Mouse (Mus musculus): ENCODE results near the gene Lamtor1.

The Lamtor1 gene

DNA sequence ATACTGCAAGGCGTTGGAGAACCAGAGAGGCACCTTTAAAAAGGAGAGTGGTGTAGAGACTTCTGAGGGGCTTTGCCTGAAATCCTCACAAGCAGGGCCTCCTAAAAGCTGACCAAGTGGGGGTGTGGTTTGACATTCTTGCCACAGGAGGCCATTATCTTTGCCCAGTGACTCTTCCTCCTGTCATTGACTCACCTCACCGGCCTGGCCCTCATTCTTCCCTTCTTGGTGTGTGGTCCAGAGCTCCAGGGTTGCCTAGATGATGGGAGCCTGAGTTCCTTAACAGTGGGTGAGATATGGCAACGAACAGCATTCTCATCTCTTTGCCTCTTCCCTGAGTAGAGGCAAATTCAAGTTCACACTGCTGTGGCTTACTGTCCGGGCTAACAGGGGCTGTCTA, 50.2 kb downstream of the Lamtor1 start:
- DNase-seq (ENCODE audit: low spot score in 2 of 2): no peak

DNA sequence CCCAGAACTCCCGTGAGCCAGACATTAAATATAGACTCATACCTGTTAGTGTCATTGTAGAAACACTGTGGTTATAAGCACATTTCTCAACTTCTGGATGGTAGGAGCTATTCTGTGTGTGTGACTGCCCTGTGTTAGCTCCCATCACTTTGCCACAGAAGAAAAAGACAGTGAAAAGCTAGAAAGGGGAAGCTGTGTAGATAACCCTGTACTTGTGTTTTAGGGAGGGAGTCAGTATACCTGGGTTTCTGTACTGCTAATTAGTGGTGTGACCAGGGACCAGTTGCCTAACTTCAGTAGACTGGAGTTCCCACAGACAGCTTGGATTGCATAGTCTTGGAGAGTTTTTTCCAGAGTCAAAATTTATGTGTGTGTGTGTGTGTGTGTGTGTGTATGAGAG, 50.8 kb downstream of the Lamtor1 start:
- DNase-seq (ENCODE audit: low spot score in 2 of 2): no peak

DNA sequence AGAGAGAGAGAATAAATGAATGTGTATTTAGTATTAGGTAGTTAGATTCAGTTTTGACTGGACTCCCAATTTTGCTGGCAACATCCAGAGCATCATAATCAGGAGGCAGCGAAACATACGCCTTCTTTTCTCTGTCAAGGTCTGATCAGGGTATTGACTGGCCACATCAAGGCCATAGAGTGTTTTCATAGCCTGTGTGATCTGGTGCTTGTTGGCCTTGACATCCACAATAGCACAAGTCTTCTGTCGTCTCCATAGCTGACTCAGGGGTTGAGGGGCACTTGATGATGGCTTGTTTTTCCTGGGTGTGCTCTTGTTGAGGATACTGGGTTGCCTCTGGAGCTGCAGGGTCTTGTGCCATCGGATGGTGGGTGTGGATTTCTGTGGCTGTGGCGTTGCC, 51.2 kb downstream of the Lamtor1 start:
- no peak for DNase-seq (ENCODE audit: low spot score in 2 of 2)

DNA sequence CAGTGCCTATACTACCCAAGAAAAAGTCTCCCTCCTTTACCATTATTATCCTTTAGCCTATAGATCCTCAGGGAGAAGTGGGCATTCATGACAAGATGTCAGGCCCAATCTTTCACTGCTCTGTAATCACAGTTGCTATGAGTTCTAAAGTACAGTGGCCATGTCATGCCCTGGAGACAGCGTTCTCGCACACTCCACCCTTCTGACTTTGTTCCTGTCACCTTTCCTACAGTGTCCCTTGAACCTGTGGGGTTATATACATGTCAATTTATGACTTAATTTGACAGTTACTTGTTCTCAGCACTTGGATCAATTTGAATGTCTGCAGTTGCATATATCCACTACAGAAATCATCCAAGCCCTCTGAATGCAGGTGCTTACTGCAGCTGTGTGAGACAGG, 57.1 kb downstream of the Lamtor1 start:
- no peak for DNase-seq (ENCODE audit: low spot score in 2 of 2)

DNA sequence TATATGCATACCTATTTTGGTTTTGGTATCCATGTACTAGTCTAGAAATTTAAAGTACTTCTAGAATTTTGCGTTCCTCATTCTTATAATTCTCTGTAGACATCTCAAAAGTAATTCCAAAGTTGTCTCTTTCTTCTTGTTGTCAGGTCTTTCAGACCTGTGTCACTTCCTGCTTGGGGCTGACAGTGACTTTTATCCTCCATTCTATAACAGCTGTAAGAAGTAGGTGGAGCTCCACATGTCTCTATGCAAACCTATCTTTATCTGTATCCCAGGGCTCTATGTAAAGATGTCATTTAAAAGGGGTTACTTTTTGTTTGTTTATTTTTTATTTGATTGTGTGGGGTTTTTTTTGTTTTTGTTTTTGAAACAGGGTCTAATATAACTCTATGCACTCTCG, 57.9 kb downstream of the Lamtor1 start:
- DNase-seq (ENCODE audit: low spot score in 2 of 2): no peak

DNA sequence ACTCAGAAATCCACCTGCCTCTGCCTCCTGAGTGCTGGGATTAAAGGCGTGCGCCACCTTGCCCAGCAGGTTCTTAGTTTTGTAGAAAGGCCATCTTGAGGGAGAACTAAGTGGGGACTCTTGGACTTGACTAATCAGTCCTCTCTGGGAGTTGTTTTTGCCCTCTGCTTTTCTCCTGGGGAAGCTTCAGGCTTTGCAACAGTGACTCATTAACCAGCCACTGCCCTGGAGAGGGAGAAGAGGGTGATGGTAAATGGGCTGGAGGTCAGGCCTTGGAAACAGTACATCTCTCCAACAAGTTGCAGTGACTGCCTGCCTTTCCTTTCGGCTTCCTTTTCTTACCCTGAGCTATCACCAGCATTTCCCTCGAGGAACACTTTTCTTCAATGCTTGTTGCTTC, 58.8 kb downstream of the Lamtor1 start:
- DNase-seq (ENCODE audit: low spot score in 2 of 2): no peak

DNA sequence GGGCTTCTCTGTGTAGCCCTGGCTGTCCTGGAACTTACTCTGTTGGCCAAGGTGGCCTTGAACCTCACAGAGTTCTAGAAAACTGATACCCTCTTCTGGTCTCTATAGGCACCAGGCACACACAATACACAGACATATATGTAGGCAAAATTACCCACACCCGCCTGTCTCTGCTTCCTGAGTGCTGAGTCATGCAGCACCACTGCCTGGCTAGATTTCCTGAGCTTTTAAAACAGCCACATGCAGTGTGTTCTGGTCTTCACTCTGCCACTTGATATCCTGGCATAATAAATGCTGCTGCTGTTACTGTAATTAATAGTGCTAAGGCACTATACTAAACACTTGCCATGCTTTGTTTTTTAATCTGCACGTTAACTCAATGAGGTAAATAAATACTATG, 59.9 kb downstream of the Lamtor1 start:
- no peak for DNase-seq (ENCODE audit: low spot score in 2 of 2)

DNA sequence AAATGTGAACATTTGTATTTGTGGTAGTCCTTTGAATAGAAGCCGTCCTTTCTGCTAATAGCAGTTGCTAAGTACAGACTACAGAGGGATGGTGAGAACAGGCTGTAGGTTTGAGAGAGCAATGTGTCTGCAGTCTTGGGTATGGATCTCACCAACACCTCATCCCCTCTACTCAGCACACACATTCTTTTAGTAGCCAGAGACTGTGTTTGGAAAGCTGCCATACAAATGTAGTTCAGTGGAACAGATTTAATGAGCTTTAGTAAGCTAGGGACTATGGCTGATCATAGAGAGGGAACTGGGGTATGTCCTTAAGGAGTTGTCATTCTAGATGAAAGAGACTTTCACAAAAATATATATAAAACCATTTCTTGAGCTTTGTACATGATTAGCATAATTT, 61.6 kb downstream of the Lamtor1 start:
- peak in 1 of 2 experiments; percentile 12 for DNase-seq (ENCODE audit: low spot score in 2 of 2)

DNA sequence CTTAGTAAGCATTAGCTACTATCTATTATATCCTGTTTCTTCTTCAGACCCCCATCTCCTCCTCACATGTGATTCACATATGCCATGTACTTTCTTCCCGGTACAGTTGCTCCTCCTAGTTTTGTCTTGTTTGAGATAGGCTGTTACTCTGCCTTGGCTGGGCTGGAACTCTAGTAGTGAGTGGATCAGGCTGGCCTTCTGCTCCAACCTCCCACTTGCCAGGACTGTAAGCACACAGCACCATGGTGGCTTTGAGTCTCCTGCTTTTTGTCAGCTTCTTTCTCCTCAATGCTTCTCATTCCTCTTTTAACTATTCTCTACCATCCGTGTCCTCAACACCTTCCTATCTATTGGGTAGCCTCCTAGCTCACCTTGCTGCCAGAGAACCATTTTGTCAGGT, 63.0 kb downstream of the Lamtor1 start:
- DNase-seq (ENCODE audit: low spot score in 2 of 2): no peak

DNA sequence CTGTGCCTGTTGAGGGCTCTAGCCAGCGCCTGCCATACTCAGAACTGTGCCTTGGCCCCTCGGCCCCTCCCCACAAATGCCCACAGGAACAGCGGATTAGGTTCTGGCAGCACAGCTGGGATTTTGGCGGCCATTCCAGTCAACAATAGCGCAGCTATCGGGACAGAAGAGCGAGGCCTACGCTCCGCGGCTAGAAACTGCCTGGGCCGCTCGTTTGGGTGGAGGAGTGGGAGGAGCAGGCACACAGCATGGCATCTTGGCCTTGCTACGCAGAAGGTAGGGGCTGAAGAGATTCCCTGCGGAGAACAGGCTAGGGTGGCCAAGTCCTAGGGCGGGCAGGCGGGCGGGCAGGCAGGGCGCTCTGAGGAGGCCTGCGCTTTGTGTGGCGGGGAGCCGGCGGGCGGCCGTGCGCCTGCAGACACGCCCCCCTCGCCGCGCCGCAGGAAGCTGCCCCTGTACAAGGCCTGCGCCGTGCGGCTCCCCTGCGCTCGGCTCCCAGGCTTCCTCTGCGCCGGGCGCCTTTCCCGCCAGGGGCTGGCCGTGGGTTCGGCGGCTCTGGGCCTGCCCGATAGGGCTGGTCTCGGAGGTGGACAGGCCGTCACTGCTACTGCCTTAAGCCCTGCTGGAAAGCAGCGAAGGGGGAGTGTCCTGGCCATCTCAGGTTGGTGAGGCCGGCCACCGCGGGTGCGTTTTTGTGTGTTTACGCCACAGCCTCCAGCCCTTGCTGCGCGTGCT, 64.2 kb downstream of the Lamtor1 start:
- DNase-seq (ENCODE audit: low spot score in 2 of 2): peak; percentile 70 to 78

DNA sequence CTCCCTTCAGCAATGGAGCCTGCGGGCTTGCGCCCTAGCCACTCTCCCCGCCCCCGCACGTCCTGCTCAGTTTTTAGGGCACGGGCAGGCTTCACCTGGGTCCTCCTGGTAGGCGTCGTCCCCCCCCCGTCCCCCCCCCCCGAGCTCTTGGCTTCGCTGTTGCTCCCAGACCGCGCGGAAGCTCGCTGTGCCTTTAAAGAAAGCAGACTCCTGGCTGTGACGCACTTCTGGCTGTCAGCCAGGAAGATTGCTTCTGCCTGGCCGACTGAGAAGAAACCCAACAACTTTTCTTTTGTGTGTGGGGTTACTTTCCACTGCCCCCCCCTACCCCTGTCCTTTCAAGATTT, 64.7 kb downstream of the Lamtor1 start:
- DNase-seq (ENCODE audit: low spot score in 2 of 2): peak; percentile 85 to 87

DNA sequence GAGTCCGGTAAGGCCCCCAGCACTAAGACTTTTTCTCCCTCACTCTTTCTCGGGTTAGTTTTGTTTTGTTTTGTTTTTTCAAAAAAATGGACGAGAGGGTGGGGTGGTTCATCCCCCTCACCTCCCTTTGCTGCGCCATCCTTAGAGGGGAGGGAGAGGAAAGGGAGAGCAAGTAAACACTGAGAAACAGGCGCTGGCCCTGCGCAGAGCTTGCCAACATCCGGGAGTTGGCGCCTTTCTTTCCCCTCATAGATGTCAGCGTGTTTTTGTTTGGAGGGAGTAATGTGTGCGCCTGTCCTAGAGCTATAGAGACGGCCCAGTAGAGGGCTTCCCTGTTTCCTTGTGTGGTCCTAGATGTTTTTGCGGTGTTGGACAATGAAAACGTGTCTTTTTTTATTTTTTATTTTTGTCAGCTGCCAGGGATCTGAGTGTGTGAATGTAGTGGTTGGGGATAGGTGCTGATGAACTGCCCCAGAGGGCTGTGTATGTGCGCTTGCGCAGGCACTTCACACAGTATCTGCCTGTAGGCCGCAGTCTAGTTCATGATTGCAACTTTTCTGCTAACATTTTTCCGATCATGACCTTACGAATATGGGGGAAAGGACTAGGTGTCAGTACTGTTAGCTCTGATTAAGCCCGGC, 65.2 kb downstream of the Lamtor1 start:
- DNase-seq (ENCODE audit: low spot score in 2 of 2): peak; percentile 62 to 72

DNA sequence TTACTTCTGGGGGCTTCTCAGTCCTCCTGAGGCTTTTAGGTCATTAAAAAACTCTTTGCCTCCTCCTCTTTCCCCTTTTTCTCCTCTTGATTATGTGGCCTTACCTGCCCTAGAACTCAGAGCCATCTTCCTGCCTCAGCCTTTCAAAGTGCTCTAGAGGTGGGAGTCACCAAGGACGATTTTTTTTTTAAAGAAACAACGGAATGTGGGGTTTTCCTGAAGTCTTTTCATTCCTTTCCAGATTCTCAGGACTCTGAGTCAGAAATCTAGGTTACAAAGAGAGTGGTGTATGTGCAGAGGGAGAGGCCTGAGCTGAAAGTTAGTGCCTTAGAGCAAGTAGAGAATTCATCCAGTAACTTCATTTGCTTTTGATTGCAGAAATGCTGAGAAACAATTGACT, 66.0 kb downstream of the Lamtor1 start:
- DNase-seq (ENCODE audit: low spot score in 2 of 2): no peak

DNA sequence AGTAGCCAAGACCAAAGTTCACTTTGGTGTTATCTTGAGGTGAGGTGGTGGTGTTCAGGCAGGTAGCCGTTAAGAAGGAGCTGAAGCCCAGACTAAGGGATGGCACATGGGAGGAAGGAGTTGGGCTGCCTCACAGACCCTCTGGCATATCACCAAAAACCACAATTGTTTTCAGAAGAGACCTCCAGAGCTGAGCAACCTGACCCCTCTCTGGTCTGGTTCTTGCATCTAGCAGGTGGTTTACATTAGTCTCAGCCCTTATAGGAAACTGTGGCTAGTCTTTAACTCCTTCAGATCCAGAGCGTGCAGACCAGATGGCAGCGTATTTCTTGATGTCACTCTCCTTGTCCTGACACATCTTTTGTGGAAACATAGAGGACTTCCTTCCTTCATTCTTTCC, 68.0 kb downstream of the Lamtor1 start:
- no peak for DNase-seq (ENCODE audit: low spot score in 2 of 2)

DNA sequence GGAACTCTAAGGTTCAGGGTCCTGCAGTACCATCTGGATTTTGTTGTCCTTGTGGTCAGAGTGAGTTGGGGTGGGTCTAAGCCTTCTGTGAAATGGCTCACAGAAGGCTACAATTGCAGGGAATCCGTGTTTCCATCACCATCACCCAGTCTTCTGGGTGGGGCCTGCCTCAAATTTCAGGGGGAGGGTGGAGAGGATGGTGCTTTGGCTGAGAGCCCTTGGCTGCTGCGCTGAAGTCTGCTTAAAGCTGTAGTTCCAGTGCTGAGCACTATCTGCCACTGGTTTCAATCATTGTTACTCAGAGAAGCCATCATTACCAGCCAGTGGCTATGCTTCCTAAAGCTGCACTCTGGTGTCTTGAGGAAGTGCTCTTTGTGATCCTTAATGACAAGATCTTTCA, 68.8 kb downstream of the Lamtor1 start:
- no peak for DNase-seq (ENCODE audit: low spot score in 2 of 2)
